Mouse (Mus musculus) stomach, embryonic 15.5 days (tissue): ENCODE data around the gene Gmip. TPM values are rescaled to one million over a fixed set of nuclear protein-coding genes. Genes with fewer than 3 reads are reported as not detected.
A peak's percentile ranks its signal among the peaks of the same experiment; 100 is the strongest.

ENCODE experiments used
- ATAC-seq: fragments of 200-750 bp; cut with Nextera tagmentation; 2 replicates; pipeline ENCODE4 v1.8.0; 2017; ENCODE audit warnings: low read depth, moderate number of reproducible peaks, moderate TSS enrichment; ENCODE audit not compliant: insufficient read depth, low FRiP score
- H3K27ac ChIP-seq: fragments of 300-500 bp; sonication (generic); 2 replicates; pipeline ENCODE4 v1.5.1; 2015; ENCODE audit warnings: mild to moderate bottlenecking, inconsistent platforms
- H3K27me3 ChIP-seq: fragments of 300-500 bp; sonication (generic); replicated peaks from 2 replicates; pipeline ENCODE4 v1.6.1; 2015; ENCODE audit warnings: inconsistent platforms
- H3K36me3 ChIP-seq: fragments of 300-500 bp; sonication (generic); 2 replicates; pipeline ENCODE4 v1.6.1; 2015; ENCODE audit warnings: inconsistent platforms
- H3K4me1 ChIP-seq: fragments of 300-500 bp; sonication (generic); 2 replicates; pipeline ENCODE4 v1.6.1; 2015; ENCODE audit warnings: inconsistent platforms
- H3K4me2 ChIP-seq: fragments of 300-500 bp; sonication (generic); 2 replicates; pipeline ENCODE4 v1.6.1; 2015; ENCODE audit warnings: mild to moderate bottlenecking, inconsistent platforms
- H3K4me3 ChIP-seq: fragments of 300-500 bp; sonication (generic); replicated peaks from 2 replicates; pipeline ENCODE4 v1.5.1; 2015; ENCODE audit warnings: inconsistent platforms
- H3K9ac ChIP-seq: fragments of 300-500 bp; sonication (generic); 2 replicates; pipeline ENCODE4 v1.6.1; 2015; ENCODE audit warnings: inconsistent platforms
- H3K9me3 ChIP-seq: fragments of 300-500 bp; sonication (generic); 2 replicates; pipeline ENCODE4 v1.6.1; 2016; ENCODE audit warnings: inconsistent platforms
- WGBS: fragments of 180-500 bp; shearing (Covaris S2); methylation state at CpG from one replicate; pipeline ENCODE4 v1.1.7; 2015; 5-methylcytosine and 5-hydroxymethylcytosine counted together
- polyA plus RNA-seq: library from polyadenylated mRNA; unstranded; fragments of >200 nt; fragmentation: Nextera tagmentation; extraction: Ambion mirVana; gene quantifications from 2 replicates; pipeline ENCODE4 v1.2.1, GENCODE M21; 2015

The Gmip gene
- polyA plus RNA-seq, 1 experiment from 2014 or later, result 8.7 TPM

DNA sequence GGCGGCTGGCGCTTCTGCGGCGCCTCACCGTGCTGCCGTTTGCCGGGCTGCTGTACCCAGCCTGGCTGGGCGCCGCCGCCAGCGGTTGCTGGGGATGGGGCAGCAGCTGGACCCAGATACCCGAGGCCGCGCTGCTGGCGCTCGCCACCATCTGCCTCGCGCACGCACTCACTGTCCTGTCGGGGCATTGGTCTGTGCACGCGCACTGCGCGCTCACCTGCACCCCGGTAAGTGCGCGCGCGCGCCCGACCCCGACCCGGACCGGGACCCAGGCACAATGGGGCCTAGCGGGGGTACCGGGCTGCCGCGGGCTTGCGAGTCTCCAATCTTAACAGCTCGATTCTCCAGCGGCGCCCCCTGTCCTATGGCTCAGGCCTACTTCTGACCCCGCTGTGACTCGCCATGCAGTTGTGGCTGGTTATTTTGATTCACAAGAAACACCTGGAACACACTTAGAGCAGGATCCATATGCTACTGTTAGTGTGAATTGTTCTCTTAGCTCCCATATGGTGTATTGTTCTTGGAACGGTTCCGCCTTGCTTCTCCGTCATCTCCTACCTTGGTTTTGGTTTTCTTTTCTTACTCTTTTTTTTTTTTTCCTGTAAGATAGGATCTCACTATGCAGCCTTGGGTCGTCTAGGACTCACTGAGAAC, 16.9 kb upstream of the Gmip start:
- H3K27me3 ChIP-seq, result no peaks in the 10 kb centered on the region
- peak overlapping the region; percentile 87 for H3K4me3 ChIP-seq
- no peaks in the 10 kb centered on the region for H3K9me3 ChIP-seq
- peak overlapping the region; percentile 83 for H3K9ac ChIP-seq
- WGBS, result under 1% methylated on average over 47 of the region's 48 CpGs
- peaks cover 22% of the 10 kb centered on the region for H3K36me3 ChIP-seq
- H3K4me2 ChIP-seq, result peak overlapping the region; percentile 64
- peaks cover 16% of the 10 kb centered on the region for H3K4me1 ChIP-seq
- ATAC-seq, result peak; percentile 50; the same call in 1 of the 2 replicates
- peak overlapping the region; percentile 89 for H3K27ac ChIP-seq

DNA sequence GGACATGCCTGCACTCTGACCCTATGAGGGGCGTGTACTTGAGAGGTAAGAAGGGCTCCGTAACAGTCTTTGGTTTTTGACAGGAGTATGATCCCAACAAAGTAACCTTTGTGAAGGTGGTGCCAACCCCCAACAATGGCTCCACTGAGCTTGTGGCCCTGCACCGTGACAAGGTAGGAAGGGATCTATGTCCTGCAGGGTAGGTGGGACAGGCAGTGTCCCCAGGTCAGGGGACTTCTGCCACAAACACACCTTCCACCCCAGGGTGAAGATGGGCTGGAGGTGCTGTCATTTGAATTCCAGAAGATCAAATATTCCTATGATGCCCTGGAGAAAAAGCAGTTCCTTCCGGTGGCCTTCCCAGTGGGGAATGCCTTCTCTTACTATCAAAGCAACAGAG, 14.8 kb upstream of the Gmip start:
- 89% methylated on average over 4 of the region's 4 CpGs for WGBS

DNA sequence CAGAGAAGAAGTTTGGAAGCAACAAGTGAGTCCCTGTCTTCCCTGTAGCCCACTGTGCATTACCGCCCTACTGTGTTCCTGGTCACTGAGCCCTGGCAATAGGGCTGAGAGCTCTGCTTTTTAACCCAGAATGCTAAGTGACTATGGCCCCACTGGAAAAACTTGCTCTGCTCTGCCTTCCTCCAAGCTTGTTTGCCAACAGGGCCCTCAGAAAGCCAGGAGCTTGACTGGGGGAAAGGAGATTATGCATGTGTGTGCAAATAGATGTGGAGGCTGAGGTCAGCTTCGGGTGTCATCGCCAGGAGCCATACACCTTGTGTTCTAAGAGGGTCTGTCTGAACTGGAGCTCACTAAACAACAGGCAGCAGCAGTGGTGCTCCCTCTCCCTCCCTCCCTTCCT, 14.4 kb upstream of the Gmip start:
- ATAC-seq, result no peak
- H3K27me3 ChIP-seq, result no peaks in the 10 kb centered on the region
- no peak overlapping the region for H3K4me2 ChIP-seq
- H3K27ac ChIP-seq, result no peak overlapping the region
- WGBS, result 90% methylated on average over 3 of the region's 3 CpGs
- H3K36me3 ChIP-seq, result peaks cover 47% of the 10 kb centered on the region
- H3K4me1 ChIP-seq, result peaks cover 16% of the 10 kb centered on the region
- H3K4me3 ChIP-seq, result no peak overlapping the region
- no peaks in the 10 kb centered on the region for H3K9me3 ChIP-seq
- no peak overlapping the region for H3K9ac ChIP-seq

More for the DNA sequence above, 14.8 kb upstream of the Gmip start:
- Histone ChIP-seq H3K36me3 (peaks cover 44% of the 10 kb centered on the region), H3K9me3 (no peaks in the 10 kb centered on the region), H3K27ac (no peak overlapping the region), H3K4me1 (peaks cover 16% of the 10 kb centered on the region), H3K27me3 (no peaks in the 10 kb centered on the region), H3K4me3 (no peak overlapping the region), H3K4me2 (no peak overlapping the region), H3K9ac (no peak overlapping the region)
- no peak for ATAC-seq

DNA sequence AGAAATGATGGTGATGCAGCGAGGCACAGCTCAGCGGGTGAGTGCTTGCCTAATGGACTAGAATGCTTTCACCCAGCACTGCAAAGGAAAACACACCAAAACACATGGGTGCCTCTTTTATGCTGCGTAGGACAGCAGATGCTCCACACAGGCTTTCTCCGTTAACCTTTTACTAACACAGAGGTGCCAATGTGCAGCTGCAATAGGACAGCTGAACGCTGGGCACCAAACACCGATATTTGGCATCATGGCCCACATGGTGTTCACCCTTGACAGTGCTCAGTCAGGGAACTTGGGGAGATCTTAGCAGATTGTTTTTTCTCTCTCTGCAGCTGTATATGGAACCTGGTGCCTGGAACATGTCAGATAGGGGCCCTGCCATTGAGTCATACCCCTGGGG, 13.6 kb upstream of the Gmip start:
- no peak overlapping the region for H3K9ac ChIP-seq
- peaks cover 55% of the 10 kb centered on the region for H3K36me3 ChIP-seq

DNA sequence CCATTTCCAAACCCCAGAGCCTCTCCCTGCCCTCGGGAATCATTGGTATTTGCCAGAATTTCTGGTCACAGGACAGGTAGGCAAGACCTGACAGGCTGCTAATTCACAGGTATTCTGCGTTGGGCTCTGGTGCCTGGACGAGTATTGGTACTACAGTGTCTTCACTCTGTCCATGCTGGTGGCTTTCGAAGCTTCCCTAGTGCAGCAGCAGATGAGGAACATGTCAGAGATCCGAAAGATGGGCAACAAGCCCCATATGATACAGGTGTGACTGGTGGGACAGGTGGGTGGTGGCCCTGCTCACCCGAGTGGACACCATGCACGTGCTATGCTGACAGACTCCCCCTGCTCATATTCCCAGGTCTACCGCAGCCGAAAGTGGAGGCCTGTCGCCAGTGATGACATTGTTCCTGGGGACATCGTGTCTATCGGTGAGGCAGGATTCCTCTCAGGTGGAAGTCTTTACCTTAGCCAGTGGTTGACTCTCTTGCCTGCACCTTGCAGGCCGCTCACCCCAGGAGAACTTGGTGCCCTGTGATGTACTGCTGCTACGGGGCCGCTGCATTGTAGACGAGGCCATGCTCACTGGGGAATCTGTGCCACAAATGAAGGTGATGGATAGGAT, 11.6 kb upstream of the Gmip start:
- Histone ChIP-seq H3K9ac (no peak overlapping the region), H3K4me2 (no peak overlapping the region), H3K27me3 (no peaks in the 10 kb centered on the region), H3K36me3 (peaks cover 71% of the 10 kb centered on the region), H3K27ac (no peak overlapping the region), H3K9me3 (no peaks in the 10 kb centered on the region), H3K4me1 (peaks cover 12% of the 10 kb centered on the region), H3K4me3 (no peak overlapping the region)
- 92% methylated on average over 16 of the region's 16 CpGs for WGBS
- ATAC-seq, result no peak

More for the DNA sequence above, 13.6 kb upstream of the Gmip start:
- no peak overlapping the region for H3K27ac ChIP-seq
- H3K9me3 ChIP-seq, result no peaks in the 10 kb centered on the region
- peaks cover 14% of the 10 kb centered on the region for H3K4me1 ChIP-seq
- ATAC-seq, result no peak
- no peak overlapping the region for H3K4me3 ChIP-seq
- H3K27me3 ChIP-seq, result no peaks in the 10 kb centered on the region
- H3K4me2 ChIP-seq, result no peak overlapping the region
- 95% methylated on average over 6 of the region's 6 CpGs for WGBS

DNA sequence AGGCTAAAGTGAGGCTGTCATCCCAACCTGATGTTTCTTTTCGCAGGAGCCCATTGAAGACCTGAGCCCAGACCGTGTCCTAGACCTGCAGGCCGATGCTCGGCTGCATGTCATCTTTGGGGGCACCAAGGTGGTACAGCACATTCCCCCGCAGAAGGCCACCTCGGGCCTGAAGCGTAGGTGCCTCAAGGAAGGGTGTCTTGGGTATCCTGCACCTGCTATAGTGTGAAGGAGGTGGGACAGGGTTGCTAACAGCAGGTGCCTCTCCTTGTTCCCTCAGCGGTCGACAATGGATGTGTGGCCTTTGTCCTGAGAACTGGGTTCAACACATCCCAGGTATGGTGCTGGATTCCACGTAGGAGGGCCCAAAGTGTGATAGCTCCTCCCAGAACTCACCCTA, 10.8 kb upstream of the Gmip start:
- Histone ChIP-seq H3K4me3 (no peak overlapping the region), H3K4me2 (no peak overlapping the region), H3K27me3 (no peaks in the 10 kb centered on the region), H3K4me1 (0 out of 2 replicates have a peak, but pooled peaks cover 5% of the 10 kb centered on the region), H3K9ac (no peak overlapping the region), H3K27ac (no peak overlapping the region), H3K36me3 (peaks cover 79% of the 10 kb centered on the region), H3K9me3 (no peaks in the 10 kb centered on the region)
- no peak for ATAC-seq
- 96% methylated on average over 10 of the region's 10 CpGs for WGBS

DNA sequence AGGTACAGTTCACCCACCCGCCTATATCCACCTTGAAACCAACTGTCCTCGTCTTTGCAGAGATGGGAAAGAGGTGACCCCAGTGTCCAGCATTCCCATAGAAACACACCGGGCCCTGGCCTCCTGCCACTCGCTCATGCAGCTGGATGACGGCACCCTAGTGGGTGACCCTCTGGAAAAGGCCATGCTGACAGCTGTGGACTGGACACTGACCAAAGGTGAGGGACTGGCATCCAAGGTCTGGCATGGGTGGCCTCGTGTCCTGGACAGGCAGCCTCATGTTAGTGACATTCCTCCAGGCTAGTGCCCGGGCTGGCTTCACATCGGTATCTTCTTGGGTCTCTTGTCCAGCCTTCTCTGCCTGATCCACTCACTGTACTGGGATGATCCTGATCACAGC, 9.2 kb upstream of the Gmip start:
- no peaks in the 10 kb centered on the region for H3K4me1 ChIP-seq
- H3K27me3 ChIP-seq, result no peaks in the 10 kb centered on the region
- no peaks in the 10 kb centered on the region for H3K9me3 ChIP-seq
- H3K9ac ChIP-seq, result no peak overlapping the region
- WGBS, result 89% methylated on average over 8 of the region's 8 CpGs
- no peak overlapping the region for H3K4me2 ChIP-seq
- no peak for ATAC-seq
- peaks cover 92% of the 10 kb centered on the region for H3K36me3 ChIP-seq
- no peak overlapping the region for H3K27ac ChIP-seq
- H3K4me3 ChIP-seq, result no peak overlapping the region

DNA sequence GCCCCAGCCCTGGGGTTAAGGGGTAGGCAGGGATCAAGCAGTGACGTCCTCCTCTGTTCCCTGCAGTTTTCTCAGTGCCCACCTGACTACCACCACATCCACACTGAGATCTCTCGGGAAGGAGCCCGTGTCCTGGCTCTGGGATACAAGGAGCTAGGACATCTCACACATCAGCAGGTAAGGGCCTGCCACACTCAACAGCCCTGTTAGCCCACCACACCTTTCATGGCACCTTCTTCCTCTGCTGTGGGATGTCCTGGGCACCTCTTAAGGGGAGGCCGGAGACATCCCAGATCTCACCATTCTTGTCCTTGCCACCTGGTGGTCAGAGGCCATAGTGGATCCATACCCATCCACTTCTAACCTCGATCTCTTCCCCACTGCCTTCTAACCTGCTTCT, 8.5 kb upstream of the Gmip start:
- H3K36me3 ChIP-seq, result peaks cover 87% of the 10 kb centered on the region
- no peak for ATAC-seq
- 89% methylated on average over 5 of the region's 5 CpGs for WGBS
- H3K4me3 ChIP-seq, result no peak overlapping the region
- H3K27ac ChIP-seq, result no peak overlapping the region
- no peak overlapping the region for H3K9ac ChIP-seq
- H3K27me3 ChIP-seq, result no peaks in the 10 kb centered on the region
- H3K4me2 ChIP-seq, result no peak overlapping the region
- H3K4me1 ChIP-seq, result no peaks in the 10 kb centered on the region
- H3K9me3 ChIP-seq, result no peaks in the 10 kb centered on the region

DNA sequence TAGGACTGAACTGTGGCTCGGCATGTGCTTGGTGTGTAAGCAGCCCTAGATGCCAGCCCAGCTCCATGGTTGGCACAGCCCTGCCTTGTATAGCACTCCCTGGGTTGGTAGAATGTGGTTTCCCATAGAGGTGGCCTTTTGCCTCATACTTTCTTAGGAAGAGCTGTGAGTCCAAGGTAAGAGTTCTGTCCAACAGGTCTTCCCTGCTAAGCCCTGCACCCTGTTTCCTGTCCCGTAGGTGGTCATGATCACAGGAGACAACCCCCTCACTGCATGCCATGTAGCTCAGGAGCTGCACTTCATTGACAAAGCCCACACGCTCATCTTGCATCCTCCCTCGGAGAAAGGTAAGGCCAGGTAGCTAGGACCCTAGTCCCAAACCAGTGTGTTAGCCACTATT, 6.7 kb upstream of the Gmip start:
- no peak for ATAC-seq
- H3K9ac ChIP-seq, result no peak overlapping the region
- no peak overlapping the region for H3K4me2 ChIP-seq
- no peaks in the 10 kb centered on the region for H3K9me3 ChIP-seq
- H3K36me3 ChIP-seq, result peaks cover 90% of the 10 kb centered on the region
- WGBS, result 93% methylated on average over 4 of the region's 4 CpGs
- no peaks in the 10 kb centered on the region for H3K27me3 ChIP-seq
- H3K4me1 ChIP-seq, result no peaks in the 10 kb centered on the region
- no peak overlapping the region for H3K27ac ChIP-seq
- H3K4me3 ChIP-seq, result no peak overlapping the region

DNA sequence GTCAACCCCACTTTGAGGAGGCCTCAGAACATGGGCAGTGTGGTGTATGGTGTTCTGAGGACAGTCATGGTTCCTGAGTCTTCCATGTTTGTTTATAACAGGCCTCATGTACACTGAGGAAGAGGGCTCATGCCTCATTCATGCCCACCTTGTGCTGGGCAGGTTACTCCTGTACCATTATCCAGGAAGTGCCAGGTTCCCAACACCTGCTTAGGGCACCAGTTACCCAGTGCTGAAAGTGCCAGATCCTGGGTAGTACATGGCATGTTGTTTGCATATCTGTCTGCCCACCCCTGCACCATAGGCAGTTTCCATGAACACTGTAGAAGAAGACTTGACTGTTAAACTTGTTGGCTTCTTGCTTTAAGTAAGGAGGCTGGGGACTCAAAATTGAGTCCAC, 6.3 kb upstream of the Gmip start:
- H3K27ac ChIP-seq, result no peak overlapping the region
- H3K4me2 ChIP-seq, result no peak overlapping the region
- no peak overlapping the region for H3K9ac ChIP-seq
- H3K4me3 ChIP-seq, result no peak overlapping the region
- peaks cover 90% of the 10 kb centered on the region for H3K36me3 ChIP-seq
- no peaks in the 10 kb centered on the region for H3K9me3 ChIP-seq
- no peaks in the 10 kb centered on the region for H3K27me3 ChIP-seq
- no peak for ATAC-seq
- H3K4me1 ChIP-seq, result no peaks in the 10 kb centered on the region

DNA sequence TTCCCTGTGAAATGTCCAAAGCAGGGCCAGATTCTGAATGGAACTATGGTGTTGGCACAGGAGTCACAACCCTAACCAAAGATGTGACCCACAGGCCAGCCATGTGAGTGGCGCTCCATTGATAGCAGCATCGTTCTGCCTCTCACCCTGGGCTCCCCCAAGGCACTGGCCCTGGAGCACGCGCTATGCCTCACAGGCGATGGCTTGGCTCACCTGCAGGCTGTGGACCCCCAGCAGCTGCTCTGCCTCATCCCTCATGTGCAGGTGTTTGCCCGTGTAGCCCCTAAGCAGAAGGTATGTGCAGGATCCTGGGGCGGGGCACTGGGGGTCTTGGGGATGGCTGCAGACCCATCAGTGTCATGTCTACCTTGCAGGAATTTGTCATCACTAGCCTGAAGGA, 5.1 kb upstream of the Gmip start:
- H3K9ac ChIP-seq, result no peak overlapping the region
- H3K36me3 ChIP-seq, result peaks cover 84% of the 10 kb centered on the region
- no peak for ATAC-seq
- no peaks in the 10 kb centered on the region for H3K27me3 ChIP-seq
- H3K9me3 ChIP-seq, result no peaks in the 10 kb centered on the region
- peaks cover 2% of the 10 kb centered on the region; the same call in 1 of the 2 replicates for H3K4me1 ChIP-seq
- WGBS, result 87% methylated on average over 7 of the region's 7 CpGs
- no peak overlapping the region for H3K4me3 ChIP-seq
- no peak overlapping the region for H3K4me2 ChIP-seq
- no peak overlapping the region for H3K27ac ChIP-seq

DNA sequence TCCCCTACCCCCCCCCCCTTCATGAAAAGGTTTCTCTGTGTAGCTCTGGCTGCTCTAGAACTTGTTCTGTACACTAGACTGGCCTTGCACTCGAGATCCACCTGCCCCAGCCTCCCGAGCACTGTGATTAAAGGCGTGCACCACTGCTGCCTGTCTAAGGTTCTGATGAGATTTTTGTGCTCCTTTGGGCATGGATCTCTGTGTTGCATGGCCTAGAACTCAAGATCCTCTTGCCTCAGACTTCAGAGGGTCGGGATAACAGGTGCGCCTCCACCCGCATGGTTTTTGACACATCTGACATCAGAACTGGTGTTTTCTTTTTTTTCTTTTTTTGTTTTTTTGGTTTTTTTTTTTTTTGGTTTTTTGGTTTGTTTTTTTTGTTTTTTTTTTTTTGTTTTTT, 3.9 kb upstream of the Gmip start:
- Histone ChIP-seq H3K9ac (no peak overlapping the region), H3K4me2 (no peak overlapping the region), H3K9me3 (no peaks in the 10 kb centered on the region), H3K27ac (no peak overlapping the region), H3K4me3 (no peak overlapping the region), H3K27me3 (no peaks in the 10 kb centered on the region), H3K4me1 (peaks cover 7% of the 10 kb centered on the region; the same call in 1 of the 2 replicates), H3K36me3 (peaks cover 73% of the 10 kb centered on the region)
- no peak for ATAC-seq
- 91% methylated on average over 6 of the region's 6 CpGs for WGBS
